Mouse (Mus musculus) natural killer cell, adult 2 months (primary cell): ENCODE data around the gene Olfr381.
"Not testable (repeated sequence)": the region's sequence is repeated elsewhere in the genome, so short reads cannot be mapped to it uniquely, and the experiment has no call there.

Source experiments
- DNase-seq, 2 experiments: peaks; one replicate each; pipeline ENCODE4 v3.0.0; 2022; ENCODE audit warnings: low spot score in 2 of 2

Gene Olfr381

DNA sequence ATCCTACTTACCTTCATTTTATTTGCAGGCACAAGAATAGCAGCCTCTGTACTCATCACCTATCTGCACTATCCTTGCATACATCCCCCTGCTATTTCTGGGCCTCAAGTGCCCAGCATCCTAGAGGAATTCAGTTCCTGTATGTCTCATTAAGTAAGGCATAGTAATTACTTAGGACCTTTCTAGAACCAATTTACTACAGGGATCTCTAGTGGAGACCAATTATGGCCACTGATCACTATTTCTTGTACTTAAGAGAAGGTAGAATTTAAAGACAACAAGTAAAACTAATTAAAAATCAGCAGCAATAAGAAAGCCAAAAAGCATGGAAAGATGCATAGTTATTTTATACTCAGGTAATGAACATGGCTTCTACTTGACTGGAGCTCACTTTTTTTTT, at the start of gene Olfr381:
Olfr381 (minus strand) TSS at position 101 of the 400 bp plus-strand sequence.
- DNase-seq, result no peak

DNA sequence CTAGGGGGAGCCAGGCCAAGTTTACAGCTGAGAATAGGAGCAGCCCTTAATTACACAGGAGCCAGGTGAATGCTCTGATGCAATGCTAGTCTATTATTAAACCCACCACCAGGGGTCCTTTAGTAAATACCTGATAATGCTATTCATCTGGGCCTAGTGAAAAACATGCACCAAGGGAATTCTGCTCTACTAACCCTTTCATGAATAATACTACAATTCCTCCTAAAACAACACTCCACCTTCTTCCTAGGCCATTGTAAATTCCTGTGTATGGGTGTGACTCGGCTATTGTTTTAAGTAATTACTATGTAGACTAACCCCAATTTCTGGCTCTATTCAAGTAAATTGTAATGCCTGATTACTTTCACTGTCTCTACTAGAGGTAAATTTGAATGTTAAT, 37.6 kb upstream of the Olfr381 start:
- DNase-seq, result not testable (repeated sequence)

- DNase-seq, result no peak
Observed at GRCm38 (mm10) chr11:73517097-73517496, 25.7 kb upstream of the Olfr381 start, which contains the start of gene Olfr382. Gene Olfr382 (minus strand): TSS chr11:73517197.

GRCm38 (mm10) chr11:73457408-73457807, 34.0 kb downstream of the Olfr381 start, which contains the start of gene Olfr380:
Gene Olfr380 (minus strand): TSS chr11:73457508.
- DNase-seq, result no peak
